Mouse (Mus musculus): ENCODE results near the gene Rrbp1.

DNA sequence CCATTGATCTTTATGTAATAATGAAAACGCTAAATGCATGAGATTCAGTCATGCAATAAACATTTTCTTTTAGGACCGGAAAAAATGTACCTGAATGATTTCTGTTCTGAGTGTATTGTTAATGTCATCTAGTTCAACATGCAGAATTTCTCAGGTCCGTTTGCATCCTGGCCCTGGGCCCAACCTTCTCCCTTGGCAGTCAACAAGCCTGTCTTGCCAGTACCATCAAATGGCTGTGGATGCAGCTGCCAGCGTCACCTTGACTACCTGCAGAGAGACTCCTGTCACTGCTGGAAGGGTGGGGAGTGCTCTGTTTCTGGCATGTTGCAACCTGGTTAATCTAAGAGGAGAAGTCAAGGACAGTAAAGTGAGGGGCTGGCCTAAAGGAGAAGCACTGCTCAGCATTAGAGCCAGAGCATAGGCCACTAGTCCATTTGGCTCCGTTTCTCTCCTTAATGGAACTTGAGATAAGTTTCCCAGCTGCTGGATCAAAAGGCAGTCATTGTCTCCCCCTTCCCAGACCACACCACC is 110.2 kb downstream of the Rrbp1 start:
- TF ChIP-seq CTCF (IDR thresholded peaks at IDR 0.05; ENCODE audit: low read depth, low read length) (no peak), TAL1 (conservative IDR thresholded peaks at IDR 0.05; ENCODE audit: low read depth, low read length) (no peak), GATA1 (IDR thresholded peaks at IDR 0.05; ENCODE audit: borderline replicate concordance, low read length) (no peak), GATA2 (IDR thresholded peaks at IDR 0.05; ENCODE audit: borderline replicate concordance, low read depth, low read length) (no peak), POLR2AphosphoS5 (IDR thresholded peaks at IDR 0.05; ENCODE audit: insufficient replicate concordance, low read depth, low read length) (no peak)
